Mouse (Mus musculus) left cerebral cortex, adult 9 months (tissue): ENCODE measurements around the gene Cpa1.

ENCODE experiments used
- DNase-seq, 2 experiments: peaks; one replicate each; pipeline ENCODE4 v3.0.0; 2022; ENCODE audit warnings: low spot score in 2 of 2

Cpa1 gene

DNA sequence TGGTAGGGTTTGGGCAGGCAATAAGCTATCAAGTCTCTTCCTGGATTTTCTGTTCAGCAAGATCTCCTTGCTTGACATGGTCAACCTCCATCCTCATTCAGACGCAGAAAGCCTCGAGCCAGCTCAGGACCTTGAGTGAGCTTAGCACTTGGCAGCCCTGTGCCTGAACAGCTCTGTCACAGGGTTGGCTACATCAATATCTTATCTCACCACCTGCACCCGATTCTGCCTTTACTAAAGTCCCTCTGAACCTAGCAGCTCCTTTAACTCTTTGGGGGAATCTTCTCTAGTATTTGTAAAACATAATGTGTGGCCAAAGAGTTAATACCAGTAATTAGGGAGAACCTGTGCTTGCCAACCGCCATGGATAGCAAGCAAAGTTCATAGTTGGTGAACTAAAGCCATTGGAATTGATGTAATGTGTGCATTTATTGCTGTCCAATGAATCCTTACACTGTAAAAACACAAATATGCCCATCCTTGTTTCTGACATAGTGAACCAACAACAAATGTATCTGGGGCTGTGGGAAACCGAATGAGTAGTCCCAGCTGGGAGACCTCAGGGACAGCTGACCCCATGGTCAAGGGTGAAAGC, at the start of gene Cpa1:
TSS of gene Cpa1 (plus strand) at position 545 of the 595 bp plus-strand sequence.
- no peak for DNase-seq

DNA sequence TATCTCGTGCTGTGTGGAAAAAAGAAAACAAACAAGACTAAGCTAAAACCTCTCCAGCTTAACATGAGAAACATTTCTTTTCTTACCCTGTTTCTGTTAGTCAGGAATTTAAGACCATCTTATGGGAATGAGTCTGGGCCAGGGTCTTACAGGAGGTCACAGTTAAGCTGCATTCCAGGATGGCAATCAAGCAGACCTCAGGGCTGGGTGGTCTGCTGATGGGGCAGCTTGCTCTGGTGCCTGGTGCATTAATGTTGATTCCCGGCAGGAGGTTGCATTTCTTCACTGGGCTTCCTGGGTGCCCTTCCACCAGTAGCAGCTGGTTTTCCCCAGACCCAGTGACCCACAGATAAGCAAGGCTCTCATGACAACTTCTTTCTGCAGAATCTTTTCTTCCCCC, 49.2 kb upstream of the Cpa1 start:
- DNase-seq = no peak

DNA sequence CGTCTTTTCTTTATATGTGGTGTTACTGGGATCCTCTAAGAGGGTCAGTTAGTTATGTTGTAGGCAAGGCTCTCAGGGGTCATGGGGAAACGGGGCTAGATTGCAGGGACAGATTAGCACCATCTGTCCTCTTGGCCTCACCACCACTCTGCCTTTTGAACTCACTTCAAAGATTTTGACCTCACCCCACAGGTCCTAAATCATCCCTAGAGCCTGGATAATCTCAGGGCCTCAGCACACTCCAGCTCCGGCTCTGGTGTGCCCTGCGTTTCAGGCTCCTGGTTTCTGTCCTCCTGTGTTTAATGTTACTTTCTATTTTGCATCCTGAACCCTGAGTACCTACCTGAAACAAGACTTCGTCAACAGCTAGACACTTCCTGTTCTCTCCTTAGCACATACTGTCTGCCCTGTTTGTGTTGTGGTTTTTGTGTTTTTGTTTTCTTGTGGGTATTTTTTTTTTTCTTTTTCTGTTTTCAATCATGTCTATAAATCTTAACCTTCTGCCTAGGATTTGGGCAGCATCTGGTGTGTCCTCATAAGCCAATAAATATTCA, 47.1 kb upstream of the Cpa1 start:
- DNase-seq = no peak

DNA sequence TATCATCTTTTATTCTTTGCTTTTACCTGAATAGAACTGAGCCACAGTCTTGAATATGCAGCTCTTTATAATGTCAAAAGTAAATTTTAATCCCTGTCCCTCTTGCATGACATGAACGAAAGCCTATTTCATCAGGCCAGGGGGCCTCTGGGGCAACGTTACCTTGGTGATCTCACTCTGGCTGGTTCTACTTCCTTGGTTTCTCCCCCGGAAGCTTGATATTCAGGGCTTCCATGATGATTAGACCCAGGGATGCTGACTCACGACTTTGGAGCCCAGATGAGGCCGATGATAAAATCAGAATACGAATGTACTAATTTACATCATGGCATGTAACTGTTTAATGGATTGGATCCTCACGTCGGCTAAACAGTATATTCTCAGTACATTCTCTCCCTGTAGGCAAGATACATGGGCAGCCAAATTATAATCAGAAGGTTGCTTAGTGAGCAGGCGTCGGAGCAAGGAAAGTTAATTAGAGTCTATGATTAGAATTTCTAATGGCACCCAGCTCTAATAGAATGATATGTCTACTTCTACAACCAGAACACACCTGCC, 46.5 kb upstream of the Cpa1 start:
- no peak for DNase-seq

DNA sequence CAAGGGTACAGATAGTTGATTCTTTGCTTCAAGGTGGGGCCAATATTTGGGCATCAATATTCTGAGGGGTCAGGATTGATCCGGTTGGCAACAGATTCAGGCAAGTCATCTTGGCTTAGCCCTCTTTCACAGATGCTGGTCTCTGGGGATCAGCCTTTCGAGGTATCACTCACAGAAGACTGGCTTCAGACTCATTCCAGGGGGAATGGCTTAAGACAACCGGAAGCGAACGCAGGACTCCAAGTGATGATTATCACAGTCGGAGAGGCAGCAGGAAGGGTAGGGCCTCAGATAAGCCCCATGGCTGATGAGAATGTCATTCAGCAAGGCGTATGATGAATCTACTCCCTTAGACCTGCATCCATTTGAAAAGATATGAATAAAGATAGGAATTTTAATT, 44.7 kb upstream of the Cpa1 start:
- no peak for DNase-seq

DNA sequence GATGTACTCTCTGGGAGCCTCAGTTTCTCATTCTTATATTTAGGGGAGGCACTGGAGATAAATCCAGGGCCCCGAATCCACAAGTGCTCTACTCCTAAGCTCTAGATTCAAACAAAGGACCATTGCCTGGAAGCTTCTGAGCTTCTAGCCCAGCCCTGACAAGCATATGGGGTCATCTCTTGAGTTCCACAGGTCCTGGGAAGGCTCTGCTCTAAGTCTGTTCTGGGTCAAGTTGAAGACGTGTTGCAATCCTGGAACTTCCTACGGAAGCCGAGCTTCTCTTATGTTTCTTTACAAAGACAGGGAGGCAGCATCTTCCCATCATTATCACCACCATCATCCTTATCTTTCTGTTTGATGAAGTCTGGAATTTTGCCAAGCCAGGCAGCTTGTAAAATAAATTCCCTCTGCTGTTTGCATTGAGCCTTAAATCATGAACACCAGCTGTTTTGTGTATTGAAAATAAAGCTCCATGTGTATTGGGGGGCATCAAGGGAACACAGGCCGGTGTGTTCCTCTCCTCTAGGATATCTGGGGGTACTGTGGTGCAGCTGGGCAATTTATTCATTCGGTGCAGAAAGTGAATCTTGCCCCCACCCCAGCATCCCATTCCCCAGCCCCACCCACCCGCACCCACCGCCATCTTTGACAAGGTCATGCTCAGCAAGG, 42.7 kb upstream of the Cpa1 start:
- no peak for DNase-seq

DNA sequence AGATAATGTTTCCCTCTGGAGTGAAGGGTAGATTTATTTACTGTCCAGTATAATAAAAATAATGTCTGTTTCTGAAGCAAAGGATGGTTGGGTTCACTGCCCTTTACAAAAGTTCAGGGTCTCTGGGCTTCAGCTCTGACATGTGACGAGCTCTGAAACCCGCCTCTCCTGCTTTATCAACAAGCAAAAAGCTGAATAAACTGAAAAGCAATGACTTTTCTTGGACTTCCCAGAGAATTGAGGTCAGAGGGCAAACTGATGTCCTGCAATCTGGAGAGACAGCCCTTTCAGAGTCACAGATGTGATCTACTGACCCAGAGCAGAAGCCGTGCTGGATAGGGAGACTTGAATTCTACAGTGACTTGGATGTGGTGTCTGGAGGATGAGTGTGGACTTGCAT, 39.0 kb upstream of the Cpa1 start:
- no peak for DNase-seq

DNA sequence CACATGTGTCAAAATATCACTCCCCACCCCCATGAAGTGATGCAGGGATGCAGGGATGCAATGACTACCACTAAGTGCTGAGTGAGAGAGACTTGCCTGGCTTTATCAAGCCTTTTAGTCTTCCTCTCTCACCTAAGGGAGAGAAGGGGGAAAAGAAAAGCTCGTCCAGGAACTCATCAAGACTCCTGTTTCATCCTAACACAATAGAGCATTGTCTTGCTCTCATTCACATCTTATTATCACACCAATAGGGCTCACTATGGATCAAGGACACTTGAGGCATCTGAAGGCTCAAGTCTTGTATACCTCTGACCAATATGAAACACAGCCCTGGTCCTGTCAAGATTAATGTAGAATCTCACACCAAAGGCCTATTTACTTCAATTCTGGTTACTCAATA, 38.0 kb upstream of the Cpa1 start:
- no peak for DNase-seq

DNA sequence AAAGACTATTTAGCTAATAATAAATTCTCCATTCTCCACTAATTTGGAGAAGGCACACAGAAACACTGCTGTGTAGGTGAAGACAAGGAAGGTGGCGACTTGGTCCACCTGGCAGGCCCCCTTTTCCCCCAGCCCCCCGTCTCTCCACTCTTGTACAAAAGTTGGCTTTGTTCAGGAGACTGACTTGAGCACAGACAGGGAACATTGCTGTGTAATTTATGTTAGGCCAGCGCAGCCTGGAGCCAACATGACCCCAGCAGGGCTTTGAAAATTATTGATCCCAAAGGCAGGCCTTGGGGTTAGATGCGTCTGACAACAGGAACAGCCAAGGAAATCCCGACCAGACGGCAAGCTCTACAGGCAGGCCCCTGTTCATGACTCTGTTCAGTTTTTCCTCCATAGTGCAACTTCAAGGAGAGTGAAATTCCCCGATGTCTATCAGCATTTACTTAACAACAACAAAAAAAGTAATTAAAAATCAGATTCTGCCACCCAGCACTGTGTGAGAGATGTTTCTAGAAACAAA, 34.6 kb upstream of the Cpa1 start:
- DNase-seq = no peak

DNA sequence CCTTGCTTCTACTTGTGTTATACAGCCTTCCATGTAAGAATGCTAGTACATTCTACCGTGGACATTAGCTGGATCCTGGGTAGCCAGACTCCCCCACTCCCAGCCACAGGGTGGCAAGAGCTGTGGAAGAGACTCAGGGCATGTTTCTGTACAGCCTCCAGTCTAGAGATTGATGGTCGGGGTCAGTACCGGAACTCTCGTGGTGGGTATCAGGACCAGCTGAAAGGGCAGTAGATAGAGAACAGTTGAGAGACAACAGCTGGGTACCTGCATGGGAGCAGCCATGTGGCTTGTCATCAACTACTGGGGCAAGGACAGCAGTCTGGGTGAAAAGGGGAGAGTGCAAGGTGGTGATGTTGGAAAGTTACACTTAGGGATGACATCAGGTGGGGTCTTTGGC, 33.9 kb upstream of the Cpa1 start:
- DNase-seq = no peak

DNA sequence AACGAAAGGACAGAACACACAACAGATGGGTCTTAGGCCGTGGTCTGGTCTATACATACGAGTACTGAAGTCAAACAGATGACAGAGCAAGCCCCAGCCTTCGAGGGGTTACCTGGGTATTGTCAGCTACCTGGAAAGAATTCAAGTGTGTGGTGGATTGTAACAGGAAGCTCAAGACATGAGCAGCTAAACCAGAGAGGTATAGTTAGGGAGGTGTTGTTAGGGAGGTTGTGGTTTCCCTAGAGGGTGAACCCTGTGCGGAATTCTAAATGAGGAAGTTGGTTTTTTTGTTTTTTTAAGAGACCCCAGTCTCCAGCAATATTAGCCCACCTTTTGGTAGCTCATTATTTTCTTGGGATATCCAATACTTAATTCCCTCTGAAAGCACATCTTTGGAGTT, 33.3 kb upstream of the Cpa1 start:
- DNase-seq = no peak

DNA sequence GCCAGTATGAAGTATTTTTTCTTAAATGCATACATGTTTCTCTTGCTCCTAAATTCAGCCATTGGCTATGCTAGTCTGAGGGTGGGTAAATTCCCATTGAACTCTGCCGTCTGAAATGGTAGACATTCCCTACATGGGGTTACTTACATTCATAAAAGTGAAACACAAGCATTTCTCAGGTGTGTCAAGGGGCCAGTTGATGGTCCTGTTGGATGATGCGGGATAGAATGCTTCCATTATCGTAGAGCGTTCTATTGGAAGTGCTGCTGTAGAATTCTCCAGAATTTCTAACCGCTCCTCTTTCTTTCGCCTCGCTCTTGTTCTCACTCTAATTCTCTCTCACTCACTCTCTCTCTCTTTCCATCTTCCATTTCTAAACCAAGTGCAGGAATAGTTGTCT, 28.3 kb upstream of the Cpa1 start, which contains the start of gene Cpa5:
TSS of gene Cpa5 (plus strand) at position 301 of the 400 bp plus-strand sequence.
- DNase-seq = no peak

DNA sequence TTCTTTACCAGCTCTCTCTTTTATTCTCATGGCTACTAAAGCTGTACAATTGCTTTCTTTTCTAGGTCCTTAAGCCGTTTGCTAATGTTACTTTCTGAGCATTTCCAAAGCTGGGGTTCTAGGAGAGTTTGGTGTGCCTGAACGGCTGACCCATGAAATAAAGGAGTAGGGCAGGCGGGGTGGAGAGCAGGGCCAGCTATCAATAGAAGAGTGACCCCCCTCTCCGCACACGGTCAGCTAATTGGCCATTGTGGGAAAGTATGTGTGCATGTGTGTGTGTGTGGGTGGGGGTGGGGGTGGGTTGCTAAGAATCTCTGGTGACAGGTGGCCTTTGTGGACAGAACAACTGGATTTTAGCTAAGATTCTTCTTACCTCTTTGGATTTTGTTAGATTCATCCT, 27.8 kb upstream of the Cpa1 start:
- no peak for DNase-seq

DNA sequence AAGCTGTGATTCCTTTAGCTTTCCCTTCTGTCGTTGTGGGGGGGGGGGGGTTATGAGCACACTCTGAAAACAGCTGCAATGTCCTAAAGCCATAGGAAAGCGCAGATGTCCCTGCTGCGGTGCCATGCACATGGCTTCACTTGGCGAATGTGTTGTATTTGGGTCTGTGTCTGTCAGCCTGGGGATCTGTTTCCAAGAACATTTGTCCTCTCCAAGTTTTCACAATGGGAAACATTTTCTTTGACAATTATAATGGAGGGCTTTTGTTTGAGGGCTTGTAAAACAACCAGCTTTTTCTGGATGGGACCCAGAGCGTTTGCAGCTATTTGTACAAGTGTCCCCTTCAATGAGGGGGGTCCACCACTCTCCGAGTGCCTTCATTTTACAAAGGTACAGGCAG, 24.8 kb upstream of the Cpa1 start:
- DNase-seq = peak in 1 of 2 experiments; percentile 7

DNA sequence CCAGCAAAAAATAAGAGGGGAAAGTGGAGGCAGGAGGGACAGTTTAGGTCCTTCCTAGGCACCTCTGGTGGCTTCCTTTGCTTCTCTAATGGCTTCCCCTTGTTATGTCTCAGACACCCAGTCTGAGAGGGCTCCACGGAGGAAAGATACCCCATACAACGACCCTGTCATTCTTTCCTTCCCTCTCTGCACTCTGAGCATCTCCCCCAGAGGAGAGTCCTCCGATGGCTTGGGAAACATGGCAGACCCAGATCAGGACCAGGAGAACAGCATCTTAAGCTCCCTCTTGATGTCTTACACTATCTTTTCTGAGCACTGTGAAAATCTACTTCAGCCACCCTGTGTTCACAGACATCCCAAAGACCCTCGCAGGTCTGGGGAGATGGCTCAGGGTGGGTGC, 23.3 kb upstream of the Cpa1 start:
- no peak for DNase-seq

DNA sequence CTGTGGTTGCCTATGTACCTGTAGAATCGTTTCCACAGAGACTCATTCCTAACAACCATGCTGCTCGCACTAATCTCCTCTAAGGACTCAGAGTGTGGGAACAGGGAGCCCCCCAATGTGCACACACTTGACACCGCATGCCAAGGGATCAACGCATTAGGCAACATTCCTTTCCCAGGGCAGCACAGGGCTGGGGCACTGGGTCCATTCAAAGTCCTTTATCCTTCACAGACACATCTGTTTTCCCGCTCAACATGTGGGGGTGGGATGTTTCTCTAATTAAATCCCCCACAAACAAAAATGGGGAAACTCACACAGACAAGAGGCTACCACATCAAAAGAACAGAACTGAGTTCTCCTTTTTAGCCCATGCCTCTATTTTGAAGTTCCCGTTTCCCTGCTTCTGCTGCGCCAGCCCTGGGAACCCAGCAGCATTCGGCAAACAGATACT, 22.5 kb upstream of the Cpa1 start:
- no peak for DNase-seq

DNA sequence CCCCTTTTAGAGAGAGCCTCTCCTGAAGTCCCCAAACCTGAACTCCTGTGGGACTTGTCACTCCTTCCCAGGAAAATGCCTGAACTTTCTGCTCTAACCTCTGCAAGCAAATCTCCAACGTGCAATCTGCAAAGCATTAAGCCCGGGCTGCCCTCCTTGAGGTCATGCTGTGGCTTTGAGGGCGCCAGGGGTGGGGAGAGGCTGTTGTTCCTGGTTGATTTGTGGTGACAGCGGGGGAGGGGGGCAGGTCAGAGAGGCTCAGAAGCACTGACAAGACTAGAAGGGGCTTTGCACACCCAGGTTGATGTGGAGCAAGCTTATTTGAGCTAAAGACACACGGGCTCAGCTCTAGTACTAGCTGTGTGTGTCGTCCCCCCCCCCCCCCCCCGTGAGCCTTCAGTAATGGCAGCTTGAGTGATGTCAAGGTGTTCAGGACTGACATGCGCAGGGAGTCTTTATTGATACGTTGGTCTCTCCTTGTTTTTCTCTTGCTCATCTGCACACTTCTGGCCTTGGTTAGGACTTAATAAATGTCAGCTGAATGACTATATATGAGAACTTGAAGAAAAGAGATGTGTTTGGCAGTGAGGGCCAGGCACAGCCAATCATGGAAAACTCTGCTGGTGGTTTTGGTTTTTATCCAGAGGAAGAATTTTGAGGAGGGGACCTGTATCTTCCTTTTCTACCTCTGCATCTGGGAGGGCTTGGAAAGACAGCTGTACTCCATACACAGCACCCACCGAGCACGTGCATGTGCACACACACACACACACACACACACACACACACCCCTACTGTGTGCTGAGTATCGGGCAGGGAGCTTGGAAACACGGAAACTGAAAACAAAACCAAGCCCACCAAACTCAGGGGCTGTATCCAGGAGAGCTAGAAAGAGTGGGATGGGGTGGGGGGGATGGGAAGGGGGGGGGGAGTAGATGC, 21.7 kb upstream of the Cpa1 start:
- no peak for DNase-seq

DNA sequence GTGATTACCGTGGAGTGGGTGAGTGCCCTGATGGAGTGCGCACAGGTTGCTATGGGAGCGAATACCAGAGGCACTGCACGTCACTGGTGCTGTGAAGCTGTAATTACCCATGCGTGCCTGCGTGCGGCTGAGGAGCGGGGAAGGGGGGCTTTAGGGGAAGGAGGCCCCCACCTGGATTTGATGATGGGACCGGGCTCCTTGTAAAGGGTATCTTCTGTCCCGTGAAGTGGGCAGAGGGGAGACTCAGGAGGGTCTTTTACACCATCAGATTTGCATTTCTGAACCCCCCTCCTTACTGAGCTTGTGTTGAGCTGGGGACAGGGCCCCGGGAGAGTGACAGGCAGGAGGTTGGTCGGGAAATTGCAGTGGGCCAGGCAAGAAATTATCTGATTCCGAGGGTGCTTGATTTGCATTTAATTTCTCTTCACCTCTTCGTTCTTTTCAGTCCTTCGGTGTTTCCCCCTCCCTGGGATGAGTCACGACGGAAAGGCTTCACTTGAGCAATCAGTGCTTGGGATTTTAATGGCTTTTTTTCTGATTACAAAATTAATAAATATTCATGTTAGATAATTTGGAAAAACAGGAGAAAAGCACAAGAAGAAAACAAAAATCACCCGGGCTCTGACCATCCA, 20.9 kb upstream of the Cpa1 start:
- DNase-seq = peak; percentile 56 to 62

DNA sequence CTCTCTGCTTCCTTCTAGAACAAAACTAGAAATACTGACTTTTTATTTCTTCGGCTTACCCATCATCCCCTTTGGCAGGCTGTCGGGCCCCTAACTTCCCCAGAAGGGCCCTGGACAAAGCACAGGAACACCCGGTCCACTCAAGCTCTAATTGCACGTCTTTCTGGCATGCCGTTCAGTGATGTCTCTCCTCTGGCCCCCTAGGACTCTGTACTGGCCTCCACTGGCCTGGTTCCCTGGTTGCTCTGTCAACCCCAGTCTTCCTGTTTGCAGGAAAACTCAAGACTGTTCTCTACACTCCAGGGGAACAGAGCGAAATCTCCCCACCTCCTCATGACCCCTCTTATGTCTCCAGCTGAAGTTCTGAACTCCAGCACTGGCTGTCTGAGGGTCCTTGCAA, 20.3 kb upstream of the Cpa1 start:
- no peak for DNase-seq

DNA sequence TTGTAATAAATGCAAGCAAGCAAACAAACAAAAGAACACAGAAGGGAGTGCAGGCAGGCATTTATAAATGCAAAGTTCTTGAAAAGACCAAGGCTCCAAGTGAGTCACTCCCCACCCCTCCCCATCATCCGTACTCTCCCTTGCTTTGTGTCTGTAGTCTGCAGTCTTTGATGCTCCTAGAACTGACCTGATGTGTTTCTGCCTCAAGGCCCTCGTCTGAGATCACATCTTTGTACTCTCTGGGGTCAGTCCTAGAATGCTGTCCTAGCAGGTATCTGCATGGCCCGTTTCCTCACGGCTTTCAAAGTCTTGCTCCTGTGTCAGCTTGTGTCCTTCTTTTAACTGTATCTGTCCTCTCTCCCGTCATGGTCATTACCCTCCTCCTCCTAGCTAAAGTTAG, 19.4 kb upstream of the Cpa1 start:
- DNase-seq = no peak

DNA sequence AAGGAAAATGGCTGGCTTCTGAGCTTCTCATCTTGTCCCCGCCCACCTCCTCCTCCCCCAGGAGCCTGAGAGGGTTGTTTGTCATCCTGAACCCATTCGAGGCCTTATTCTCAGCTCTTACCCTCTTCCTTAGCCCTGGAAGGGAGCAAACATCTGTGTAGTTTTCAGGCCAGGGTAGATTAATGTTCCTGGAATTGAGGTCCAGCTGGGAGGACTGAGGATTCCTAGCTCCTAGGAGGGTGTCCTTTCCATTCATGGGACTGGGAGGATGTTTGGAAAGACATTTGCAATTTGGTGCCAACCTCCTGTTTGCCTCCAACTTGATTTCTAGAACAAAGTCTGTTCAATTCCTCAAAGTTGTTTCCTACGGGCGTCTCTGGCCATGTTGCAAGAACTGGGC, 18.4 kb upstream of the Cpa1 start:
- no peak for DNase-seq
